ENCODE assay signal across 23 mouse cellular contexts in genomic region chr1:72121608-72122185, GRCm38 (mm10).
DNase-seq lines count a peak whose midpoint lies in the region; ATAC-seq and TF ChIP-seq lines count a peak whose summit lies in the region.
"Had no signal": no experiment of that assay in that cellular context is flagged by ENCODE, and none has a peak within 500 bp of the region (broad histone marks: within the 10 kb centered on the region; RNA-seq: fewer than 3 reads in every experiment).

No protein-coding gene starts in this region.

- no peak for DNase-seq in midbrain, embryonic 11.5 days (ENCODE audit: low spot score, missing footprints)
- peak; percentile 45 for DNase-seq in ES-E14 (ENCODE audit: low read depth, low spot score)
- DNase-seq in brain, embryonic 14.5 days (ENCODE audit: low read depth), result peak; percentile 60
- peak; percentile 24 for DNase-seq in testis, postnatal 10 days (ENCODE audit: low spot score)
- DNase-seq in urinary bladder, postnatal 14 days (ENCODE audit: low spot score), result no peak
- no peak for DNase-seq in layer of hippocampus, postnatal 10 days (ENCODE audit: low spot score in 2 of 2)
- DNase-seq: cerebellum, postnatal 14 days; gastrocnemius, postnatal 14 days; heart, adult 2 months; kidney, postnatal 10 days; lung, adult 18-20 months; lung, postnatal 14 days; spleen, adult 18-20 months; thymus, adult 2 months had no signal

- H3K4me2 ChIP-seq in midbrain, embryonic 13.5 days (replicated peaks), result no peak overlapping the region
- H3K4me2 ChIP-seq in midbrain, embryonic 11.5 days, result no peak overlapping the region
- H3K4me2 ChIP-seq: forebrain, embryonic 12.5 days; heart, embryonic 15.5 days; liver, embryonic 11.5 days had no signal

- no peaks in the 10 kb centered on the region for H3K36me3 ChIP-seq in midbrain, embryonic 13.5 days
- no peaks in the 10 kb centered on the region for H3K36me3 ChIP-seq in midbrain, embryonic 11.5 days (ENCODE audit: control insufficient read depth, insufficient read depth, low read length)
- no peaks in the 10 kb centered on the region for H3K36me3 ChIP-seq in ES-E14 (ENCODE audit: control insufficient read depth, insufficient read depth, low read length, poor library complexity, severe bottlenecking)
- H3K36me3 ChIP-seq: forebrain, embryonic 12.5 days; heart, embryonic 15.5 days had no signal

- no peaks in the 10 kb centered on the region for H3K27me3 ChIP-seq in midbrain, embryonic 13.5 days
- H3K27me3 ChIP-seq in midbrain, embryonic 11.5 days (ENCODE audit: control insufficient read depth, insufficient read depth, low read length), result no peaks in the 10 kb centered on the region
- H3K27me3 ChIP-seq: forebrain, embryonic 12.5 days; heart, embryonic 15.5 days; megakaryocyte, embryonic 14.5 days had no signal

- no peaks in the 10 kb centered on the region for H3K9me3 ChIP-seq in midbrain, embryonic 13.5 days
- no peaks in the 10 kb centered on the region for H3K9me3 ChIP-seq in midbrain, embryonic 11.5 days (ENCODE audit: control insufficient read depth, low read length)
- peaks cover 5% of the 10 kb centered on the region for H3K9me3 ChIP-seq in ES-E14 (ENCODE audit: control insufficient read depth, insufficient read depth, low read depth, low read length)
- H3K9me3 ChIP-seq: forebrain, embryonic 12.5 days; heart, embryonic 15.5 days; megakaryocyte, embryonic 14.5 days had no signal

- no peak overlapping the region for H3K9ac ChIP-seq in midbrain, embryonic 13.5 days (replicated peaks)
- H3K9ac ChIP-seq in midbrain, embryonic 11.5 days (ENCODE audit: low read length), result no peak overlapping the region
- H3K9ac ChIP-seq in ES-E14 (ENCODE audit: insufficient read depth, low read depth, low read length, poor library complexity, severe bottlenecking), result no peak overlapping the region
- H3K9ac ChIP-seq: forebrain, embryonic 12.5 days; heart, embryonic 15.5 days had no signal

- no peak for TF ChIP-seq CTCF in brain, embryonic 14.5 days (IDR thresholded peaks at IDR 0.05; ENCODE audit: borderline replicate concordance, extremely low read depth, insufficient read depth, insufficient read length)

- TF ChIP-seq POLR2A in brain, embryonic 14.5 days (IDR thresholded peaks at IDR 0.05; ENCODE audit: borderline replicate concordance, extremely low read depth, insufficient read depth, insufficient read length, poor library complexity, severe bottlenecking), result no peak

- no peak overlapping the region for H3K27ac ChIP-seq in midbrain, embryonic 13.5 days
- H3K27ac ChIP-seq in midbrain, embryonic 11.5 days (ENCODE audit: low read depth, low read length), result no peak overlapping the region
- no peak overlapping the region for H3K27ac ChIP-seq in ES-E14 (ENCODE audit: insufficient read depth, low read depth, low read length, poor library complexity, severe bottlenecking)
- H3K27ac ChIP-seq: forebrain, embryonic 12.5 days; heart, adult 2 months; heart, embryonic 15.5 days; hindbrain, postnatal 0 days; layer of hippocampus, adult 2 months had no signal

- in situ Hi-C loops in ES-E14 (cut with MboI; ENCODE audit: low sequenced_read_pairs in 2 of 2, unreplicated experiment in 2 of 2), result loop anchor here in 1 of 2 experiments (25.0 kb wide), 1 partner anchor 834 kb away; no protein-coding TSS in a partner anchor

- H3K4me1 ChIP-seq in midbrain, embryonic 13.5 days (replicated peaks), result no peaks in the 10 kb centered on the region
- H3K4me1 ChIP-seq in midbrain, embryonic 11.5 days (ENCODE audit: control insufficient read depth, insufficient read depth, low read length), result no peaks in the 10 kb centered on the region
- no peaks in the 10 kb centered on the region for H3K4me1 ChIP-seq in ES-E14 (ENCODE audit: control insufficient read depth in 2 of 2, insufficient read depth in 2 of 2, low read length in 2 of 2, poor library complexity in 1 of 2)
- H3K4me1 ChIP-seq: forebrain, embryonic 12.5 days; heart, embryonic 15.5 days had no signal

- no peak overlapping the region for H3K4me3 ChIP-seq in midbrain, embryonic 13.5 days (replicated peaks)
- H3K4me3 ChIP-seq in midbrain, embryonic 11.5 days (ENCODE audit: low read depth, low read length), result no peak overlapping the region
- H3K4me3 ChIP-seq in ES-E14 (ENCODE audit: insufficient read depth in 1 of 2, low read depth in 1 of 2, low read length in 2 of 2, poor library complexity in 1 of 2, severe bottlenecking in 1 of 2), result no peak overlapping the region
- H3K4me3 ChIP-seq: forebrain, embryonic 12.5 days; heart, adult 2 months; heart, embryonic 15.5 days; layer of hippocampus, adult 2 months; megakaryocyte, embryonic 14.5 days; myocyte had no signal

- peak; percentile 46; the same call in 1 of the 2 replicates for ATAC-seq in midbrain, embryonic 13.5 days
- no peak for ATAC-seq in midbrain, embryonic 11.5 days (ENCODE audit: low FRiP score)
- ATAC-seq: hindbrain, postnatal 0 days; intestine, postnatal 0 days had no signal

- WGBS in midbrain, embryonic 13.5 days, result 85% methylated on average over 17 of the region's 17 CpGs
- 85% methylated on average over 17 of the region's 17 CpGs for WGBS in midbrain, embryonic 11.5 days

TF ChIP-seq in ES-E14, 5 proteins besides CTCF, POLR2A, EP300 and RAD21:
- no peak for TF ChIP-seq MAFK (IDR thresholded peaks at IDR 0.05; ENCODE audit: insufficient read depth, low read depth, low read length)
- TF ChIP-seq ZNF384 (IDR thresholded peaks at IDR 0.05; ENCODE audit: low read depth, low read length), result no peak
- TF ChIP-seq ZC3H11A (IDR thresholded peaks at IDR 0.05; ENCODE audit: borderline replicate concordance, low read depth, low read length), result no peak
- no peak for TF ChIP-seq HCFC1 (IDR thresholded peaks at IDR 0.05; ENCODE audit: borderline replicate concordance, insufficient read depth, low read length)
- TF ChIP-seq CHD2 (IDR thresholded peaks at IDR 0.05; ENCODE audit: low read depth, low read length), result no peak

Comparison
In these comparisons a context has a peak if more than half of its experiments do, and no peak if none do; other contexts are left out.
1. DNase-seq: peak in ES-E14 (single experiment), brain, embryonic 14.5 days (single experiment) and testis, postnatal 10 days (single experiment); none in midbrain, embryonic 11.5 days (single experiment), urinary bladder, postnatal 14 days (single experiment) and layer of hippocampus, postnatal 10 days (0 of 2).